Mouse (Mus musculus) spleen, postnatal 14 days (tissue): ENCODE measurements around the gene Slc41a3.

Experiments used
- DNase-seq, 2 experiments: peaks; one replicate each; pipeline ENCODE4 v3.0.0; 2021 to 2022; ENCODE audit warnings: low spot score in 2 of 2

The Slc41a3 gene

GRCm38 (mm10) chr6:90680401-90680800 is 75.9 kb downstream of the Slc41a3 start:
- DNase-seq, result no peak

GRCm38 (mm10) chr6:90683831-90684532 is 79.5 kb downstream of the Slc41a3 start:
- no peak for DNase-seq

- no peak for DNase-seq
These were observed 82.3 kb downstream of the Slc41a3 start for GRCm38 (mm10) chr6:90686812-90687211.

GRCm38 (mm10) chr6:90688003-90688402 is 83.5 kb downstream of the Slc41a3 start:
- DNase-seq, result no peak

DNA sequence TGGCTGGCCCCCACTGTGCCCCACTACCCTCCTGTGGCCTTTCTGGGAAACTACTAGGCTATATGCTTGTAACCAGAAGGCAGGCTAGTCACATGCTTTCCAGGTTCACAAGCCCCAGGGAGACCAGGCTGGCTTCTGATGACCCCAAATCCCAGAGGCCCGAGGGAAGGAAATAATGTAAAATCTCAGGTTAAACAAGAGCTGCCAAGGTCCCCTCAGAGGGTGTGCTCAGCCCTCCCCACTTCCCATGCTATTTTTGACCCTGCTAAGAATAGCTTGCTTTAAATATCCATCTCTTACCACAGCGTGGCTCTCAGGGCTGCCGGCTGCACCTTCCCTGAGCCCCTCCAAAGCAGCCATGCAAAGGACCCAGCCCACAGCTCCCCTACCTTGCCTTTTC is 84.2 kb downstream of the Slc41a3 start:
- no peak for DNase-seq

GRCm38 (mm10) chr6:90689500-90689899 is 85.0 kb downstream of the Slc41a3 start:
- DNase-seq, result no peak

DNA sequence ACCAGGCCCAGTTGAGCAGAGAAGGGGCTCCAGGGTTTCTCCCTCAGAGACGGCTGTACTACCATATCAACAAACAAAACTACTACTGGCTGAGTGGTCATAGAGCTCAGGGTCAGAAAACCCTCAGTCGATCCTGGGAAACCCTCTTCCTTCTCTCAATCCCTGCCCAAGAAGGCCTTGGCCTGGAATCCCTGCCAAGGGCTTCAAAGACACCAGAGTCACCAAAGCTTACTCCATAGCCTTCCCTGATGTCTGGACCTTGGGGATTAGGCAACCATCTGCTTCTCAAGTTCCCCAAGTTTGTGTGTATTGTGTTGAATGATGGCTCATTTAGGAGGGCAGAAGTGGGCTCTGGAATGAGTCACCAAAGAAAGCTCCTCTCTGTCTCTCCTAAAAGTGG is 87.4 kb downstream of the Slc41a3 start:
- no peak for DNase-seq

- DNase-seq, result no peak
These were observed 87.9 kb downstream of the Slc41a3 start for GRCm38 (mm10) chr6:90692404-90692803.

DNA sequence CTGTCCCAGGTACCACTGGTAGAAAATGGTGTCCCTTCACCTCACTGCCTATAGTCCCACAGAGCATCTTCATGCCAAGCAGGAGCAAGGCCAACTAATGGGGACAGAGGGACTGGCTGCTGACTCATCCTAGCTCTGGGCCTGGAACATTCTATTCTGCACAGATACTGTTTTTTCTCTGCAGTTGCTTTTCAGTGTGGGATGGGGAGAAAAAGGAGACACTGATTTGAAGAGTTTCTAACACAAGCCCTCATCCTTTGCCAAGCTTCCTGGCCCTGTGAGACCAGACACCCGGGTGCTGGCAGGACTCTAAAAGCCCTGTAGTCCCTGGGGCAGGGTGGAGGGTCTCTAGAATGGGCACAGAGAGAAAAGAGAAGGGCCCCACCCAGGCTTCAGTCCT is 91.2 kb downstream of the Slc41a3 start:
- DNase-seq, result no peak
